Mouse (Mus musculus) granulocyte monocyte progenitor cell, adult 5-6 weeks (primary cell): ENCODE measurements around the gene Olfr74. TPM values are rescaled to one million over a fixed set of nuclear protein-coding genes. Genes with fewer than 3 reads are reported as not detected.
"Not testable (repeated sequence)": the region's sequence is repeated elsewhere in the genome, so short reads cannot be mapped to it uniquely, and the experiment has no call there.

ENCODE experiments used
- ATAC-seq: replicated peaks from 2 replicates; pipeline ENCODE4 v1.8.0; 2016; ENCODE audit warnings: mild to moderate bottlenecking, moderate TSS enrichment, inconsistent platforms; ENCODE audit not compliant: poor library complexity, severe bottlenecking
- total RNA-seq, 2 experiments: library from RNA; stranded (forward) in 1 of 2; stranded (reverse) in 1 of 2; fragments of 200-712, 200-1000 nt in 1 of 2; fragments of >200 nt in 1 of 2; fragmentation: Nextera tagmentation in 1 of 2; gene quantifications; 2 replicates each; pipeline ENCODE4 v1.2.3; 2014 to 2017

Olfr74 gene
- total RNA-seq (2014; fragmentation: Nextera tagmentation): not detected in 2 replicates
- not detected in 2 replicates for total RNA-seq (2017)

DNA sequence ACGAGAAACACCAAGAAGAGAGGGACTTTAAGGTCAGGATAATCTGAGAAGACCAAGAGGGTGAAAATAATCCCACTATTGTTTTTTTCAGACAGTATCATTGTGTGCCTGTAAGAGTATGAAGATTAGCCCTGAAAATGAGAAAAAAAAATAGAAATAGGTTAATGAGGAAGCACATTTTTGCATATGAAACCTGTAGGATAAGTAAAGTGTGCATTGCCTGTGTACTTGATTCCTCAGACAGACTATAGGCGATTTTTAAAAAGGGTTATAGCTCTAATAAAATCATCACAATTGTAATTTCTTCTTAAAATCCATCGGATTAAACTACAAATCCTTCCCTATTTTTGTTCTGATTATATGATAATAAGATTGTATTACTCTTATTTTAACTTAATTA is at the start of gene Olfr74:
TSS of gene Olfr74 (minus strand) at position 101 of the 400 bp plus-strand sequence.
- no peak for ATAC-seq

DNA sequence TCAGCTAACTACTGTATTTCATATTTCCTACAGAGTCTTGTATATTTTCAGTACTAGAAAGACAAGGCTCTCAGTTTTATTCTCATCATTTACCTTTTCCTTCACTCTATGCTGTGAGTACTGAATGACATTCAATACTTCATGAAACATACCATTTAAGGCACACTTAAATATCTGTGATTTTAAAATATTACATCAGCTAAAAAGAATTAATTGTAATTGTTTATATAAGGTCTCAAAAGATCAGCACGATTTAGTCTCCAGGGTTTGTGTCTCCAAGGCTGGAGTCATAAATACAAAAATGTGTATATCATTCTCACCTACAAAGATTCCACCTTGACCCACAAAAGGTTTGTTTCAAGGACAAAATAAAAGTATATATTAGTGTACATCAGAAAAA is 48.0 kb upstream of the Olfr74 start, which contains the start of gene Olfr1161:
TSS of gene Olfr1161 (plus strand) at position 301 of the 400 bp plus-strand sequence.
- ATAC-seq: not testable (repeated sequence)

DNA sequence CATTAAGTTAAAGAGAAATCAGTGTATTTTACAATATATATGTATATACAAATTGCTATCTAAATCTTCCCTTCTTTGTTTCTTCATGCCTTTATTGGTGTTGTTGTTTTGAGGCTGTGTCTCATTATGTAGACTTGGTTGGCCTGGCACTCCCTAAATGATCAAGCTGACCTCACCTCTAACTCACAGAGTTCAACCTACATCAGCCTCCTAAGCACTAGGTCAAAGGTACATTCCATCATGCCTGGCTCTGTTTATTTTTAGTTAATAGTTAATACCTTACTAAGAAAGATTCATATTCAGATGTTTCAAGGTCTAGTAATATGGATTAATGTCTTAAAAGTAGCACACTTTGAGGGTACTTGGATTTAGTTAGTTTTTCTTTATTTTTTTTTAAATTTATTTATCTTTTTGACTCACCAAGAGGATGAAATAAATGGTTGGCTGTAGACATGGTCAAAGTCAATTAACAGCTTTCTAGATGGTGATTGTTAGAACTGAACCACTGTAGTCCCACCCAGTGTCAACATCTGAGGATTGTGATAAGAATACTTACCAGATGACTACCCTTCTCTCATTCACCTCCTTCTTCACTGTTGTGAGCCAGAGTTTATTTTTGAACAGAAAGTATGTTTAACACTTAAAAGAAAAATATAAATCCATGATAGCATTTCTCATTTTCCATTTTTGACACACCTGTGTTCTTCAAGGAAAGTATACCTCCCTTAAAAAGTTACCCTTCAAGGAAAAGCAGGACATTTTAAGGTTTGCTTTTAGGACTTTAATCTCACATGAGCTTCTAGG is 33.3 kb upstream of the Olfr74 start, which contains the start of gene Olfr1160:
TSS of gene Olfr1160 (minus strand) at position 754 of the 804 bp plus-strand sequence.
- ATAC-seq: no peak

- ATAC-seq: no peak
These were observed 15.3 kb upstream of the Olfr74 start, which contains the start of gene Olfr1158 for GRCm38 (mm10) chr2:87989813-87990212. Olfr1158 (plus strand) TSS chr2:87990113.

GRCm38 (mm10) chr2:87968199-87968598 is 6.3 kb downstream of the Olfr74 start, which contains the start of gene Olfr1157:
Olfr1157 (minus strand) TSS chr2:87968299.
- no peak for ATAC-seq

DNA sequence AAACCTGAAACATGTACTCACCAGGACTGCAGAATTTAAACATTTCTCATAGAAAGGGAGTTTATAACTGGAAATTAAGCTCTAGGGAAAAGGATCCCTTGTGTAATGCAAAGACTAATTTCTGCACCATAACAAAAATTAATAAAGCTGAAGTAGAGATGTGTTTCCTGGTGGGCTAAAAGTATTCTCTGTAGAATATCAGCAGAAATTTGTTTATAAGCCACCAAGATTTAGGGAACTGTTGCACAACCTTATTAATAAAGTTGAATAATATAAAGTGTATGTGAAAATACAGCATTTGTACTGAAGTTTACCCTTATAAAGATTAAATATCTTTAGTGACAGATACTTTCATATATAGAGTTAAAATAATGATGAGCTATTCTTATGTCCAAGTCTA is 21.5 kb downstream of the Olfr74 start, which contains the start of gene Olfr1156:
TSS of gene Olfr1156 (minus strand) at position 101 of the 400 bp plus-strand sequence.
- no peak for ATAC-seq

- no peak for ATAC-seq
These were observed 29.4 kb downstream of the Olfr74 start, which contains the start of gene Olfr1155 for GRCm38 (mm10) chr2:87945037-87945436. Olfr1155 (minus strand) TSS chr2:87945137.

Other genes with a start within 250 kb of the Olfr74 start
- not detected in 2 replicates for gene Olfr1138, start 234.7 kb downstream of the Olfr74 start, total RNA-seq (2014; fragmentation: Nextera tagmentation)
- not detected in 2 replicates for gene Olfr1138, start 234.7 kb downstream of the Olfr74 start, total RNA-seq (2017)
- not detected in 2 replicates for gene Olfr1140, start 230.9 kb downstream of the Olfr74 start, total RNA-seq (2014; fragmentation: Nextera tagmentation)
- gene Olfr1140, start 230.9 kb downstream of the Olfr74 start, total RNA-seq (2017): not detected in 2 replicates
- not detected in 2 replicates for gene Olfr1141, start 220.7 kb downstream of the Olfr74 start, total RNA-seq (2014; fragmentation: Nextera tagmentation)
- gene Olfr1141, start 220.7 kb downstream of the Olfr74 start, total RNA-seq (2017): not detected in 2 replicates
- not detected in 2 replicates for gene Olfr152, start 195.2 kb downstream of the Olfr74 start, total RNA-seq (2014; fragmentation: Nextera tagmentation)
- not detected in 2 replicates for gene Olfr152, start 195.2 kb downstream of the Olfr74 start, total RNA-seq (2017)
- gene Olfr1143, start 174.1 kb downstream of the Olfr74 start, total RNA-seq (2014; fragmentation: Nextera tagmentation): not detected in 2 replicates
- not detected in 2 replicates for gene Olfr1143, start 174.1 kb downstream of the Olfr74 start, total RNA-seq (2017)
- gene Olfr1145, start 164.8 kb downstream of the Olfr74 start, total RNA-seq (2014; fragmentation: Nextera tagmentation): not detected in 2 replicates
- gene Olfr1145, start 164.8 kb downstream of the Olfr74 start, total RNA-seq (2017): not detected in 2 replicates
- gene Olfr1148, start 144.1 kb downstream of the Olfr74 start, total RNA-seq (2014; fragmentation: Nextera tagmentation): not detected in 2 replicates
- gene Olfr1148, start 144.1 kb downstream of the Olfr74 start, total RNA-seq (2017): not detected in 2 replicates
- gene Olfr1150-ps1, start 130.7 kb downstream of the Olfr74 start, total RNA-seq (2014; fragmentation: Nextera tagmentation): not detected in 2 replicates
- not detected in 2 replicates for gene Olfr1150-ps1, start 130.7 kb downstream of the Olfr74 start, total RNA-seq (2017)
- not detected in 2 replicates for gene Olfr1151, start 118.8 kb downstream of the Olfr74 start, total RNA-seq (2014; fragmentation: Nextera tagmentation)
- gene Olfr1151, start 118.8 kb downstream of the Olfr74 start, total RNA-seq (2017): not detected in 2 replicates
- gene Olfr1152, start 108.2 kb downstream of the Olfr74 start, total RNA-seq (2014; fragmentation: Nextera tagmentation): not detected in 2 replicates
- not detected in 2 replicates for gene Olfr1152, start 108.2 kb downstream of the Olfr74 start, total RNA-seq (2017)
- not detected in 2 replicates for gene Olfr1153, start 79.7 kb downstream of the Olfr74 start, total RNA-seq (2014; fragmentation: Nextera tagmentation)
- not detected in 2 replicates for gene Olfr1153, start 79.7 kb downstream of the Olfr74 start, total RNA-seq (2017)
- not detected in 2 replicates for gene Olfr1154, start 69.5 kb downstream of the Olfr74 start, total RNA-seq (2014; fragmentation: Nextera tagmentation)
- not detected in 2 replicates for gene Olfr1154, start 69.5 kb downstream of the Olfr74 start, total RNA-seq (2017)
- gene Olfr1155, start 29.5 kb downstream of the Olfr74 start, total RNA-seq (2014; fragmentation: Nextera tagmentation): not detected in 2 replicates
- not detected in 2 replicates for gene Olfr1155, start 29.5 kb downstream of the Olfr74 start, total RNA-seq (2017)
- not detected in 2 replicates for gene Olfr1156, start 21.6 kb downstream of the Olfr74 start, total RNA-seq (2014; fragmentation: Nextera tagmentation)
- not detected in 2 replicates for gene Olfr1156, start 21.6 kb downstream of the Olfr74 start, total RNA-seq (2017)
- not detected in 2 replicates for gene Olfr1157, start 6.4 kb downstream of the Olfr74 start, total RNA-seq (2014; fragmentation: Nextera tagmentation)
- not detected in 2 replicates for gene Olfr1157, start 6.4 kb downstream of the Olfr74 start, total RNA-seq (2017)
- gene Olfr1158, start 15.4 kb upstream of the Olfr74 start, total RNA-seq (2014; fragmentation: Nextera tagmentation): not detected in 2 replicates
- gene Olfr1158, start 15.4 kb upstream of the Olfr74 start, total RNA-seq (2017): not detected in 2 replicates
- gene Olfr1160, start 33.6 kb upstream of the Olfr74 start, total RNA-seq (2014; fragmentation: Nextera tagmentation): not detected in 2 replicates
- gene Olfr1160, start 33.6 kb upstream of the Olfr74 start, total RNA-seq (2017): not detected in 2 replicates
- gene Olfr1161, start 48.1 kb upstream of the Olfr74 start, total RNA-seq (2014; fragmentation: Nextera tagmentation): not detected in 2 replicates
- gene Olfr1161, start 48.1 kb upstream of the Olfr74 start, total RNA-seq (2017): not detected in 2 replicates
- not detected in 2 replicates for gene Olfr73, start 63.0 kb upstream of the Olfr74 start, total RNA-seq (2014; fragmentation: Nextera tagmentation)
- gene Olfr73, start 63.0 kb upstream of the Olfr74 start, total RNA-seq (2017): not detected in 2 replicates
- not detected in 2 replicates for gene Olfr1162, start 76.5 kb upstream of the Olfr74 start, total RNA-seq (2014; fragmentation: Nextera tagmentation)
- not detected in 2 replicates for gene Olfr1162, start 76.5 kb upstream of the Olfr74 start, total RNA-seq (2017)
- gene Olfr1163, start 97.2 kb upstream of the Olfr74 start, total RNA-seq (2014; fragmentation: Nextera tagmentation): not detected in 2 replicates
- not detected in 2 replicates for gene Olfr1163, start 97.2 kb upstream of the Olfr74 start, total RNA-seq (2017)
- gene Olfr1164, start 119.3 kb upstream of the Olfr74 start, total RNA-seq (2014; fragmentation: Nextera tagmentation): not detected in 2 replicates
- not detected in 2 replicates for gene Olfr1164, start 119.3 kb upstream of the Olfr74 start, total RNA-seq (2017)
- gene Olfr1166, start 153.6 kb upstream of the Olfr74 start, total RNA-seq (2014; fragmentation: Nextera tagmentation): not detected in 2 replicates
- gene Olfr1166, start 153.6 kb upstream of the Olfr74 start, total RNA-seq (2017): not detected in 2 replicates
- gene Olfr1167, start 180.5 kb upstream of the Olfr74 start, total RNA-seq (2014; fragmentation: Nextera tagmentation): not detected in 2 replicates
- not detected in 2 replicates for gene Olfr1167, start 180.5 kb upstream of the Olfr74 start, total RNA-seq (2017)
- not detected in 2 replicates for gene Olfr1168, start 207.2 kb upstream of the Olfr74 start, total RNA-seq (2014; fragmentation: Nextera tagmentation)
- gene Olfr1168, start 207.2 kb upstream of the Olfr74 start, total RNA-seq (2017): not detected in 2 replicates